Mouse (Mus musculus): ENCODE results near the gene Tulp2.

DNA sequence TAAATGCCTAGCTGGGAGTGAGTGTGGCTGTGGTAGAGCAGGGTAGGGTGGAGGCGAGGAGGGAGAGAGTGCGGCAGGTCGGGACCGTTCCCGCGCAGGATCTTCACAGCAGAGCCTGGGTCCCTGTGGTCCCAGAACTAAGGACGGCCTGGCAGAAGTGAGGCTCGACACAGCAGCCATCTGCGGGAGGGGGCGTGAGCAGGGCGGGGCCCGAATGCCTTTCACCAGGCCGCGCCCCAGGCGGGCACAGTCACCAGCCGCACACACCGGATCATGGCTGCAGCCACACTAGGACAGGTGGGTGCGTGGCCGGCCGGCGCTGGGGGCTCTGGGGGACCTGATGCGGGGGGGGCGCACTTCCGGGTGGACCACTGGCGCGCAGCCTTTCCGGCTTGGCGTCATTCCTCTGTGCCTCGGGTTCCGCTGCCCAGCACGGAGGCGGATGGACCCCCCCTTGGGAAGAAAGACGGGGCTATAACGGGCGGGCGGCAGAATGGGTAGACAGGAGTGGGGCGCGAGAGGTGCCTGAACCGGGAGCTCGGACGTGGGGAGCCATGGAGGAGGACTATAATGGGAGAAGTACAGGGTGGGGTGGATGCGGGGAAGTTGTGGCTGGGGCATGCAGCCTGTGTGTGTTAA lies 88.5 kb downstream of the Tulp2 start, which contains the start of gene Bcat2:
- TF ChIP-seq USF1 (IDR thresholded peaks at IDR 0.05; ENCODE audit: low read depth) (no peak), POLR2A (IDR thresholded peaks at IDR 0.05; ENCODE audit: insufficient read length, low read depth) (peak; percentile 77)
